Mouse (Mus musculus) embryonic facial prominence, embryonic 14.5 days (tissue): ENCODE measurements around the gene Fam107b. TPM values are rescaled to one million over a fixed set of nuclear protein-coding genes. Genes with fewer than 3 reads are reported as not detected.
A peak's percentile ranks its signal among the peaks of the same experiment; 100 is the strongest.

Experiments
- ATAC-seq: fragments of 200-750 bp; cut with Nextera tagmentation; 2 replicates; pipeline ENCODE4 v1.8.0; 2017; ENCODE audit warnings: low read depth, moderate number of reproducible peaks, moderate TSS enrichment
- DNase-seq: peaks from one replicate; pipeline ENCODE4 v3.0.0-alpha.2; 2015; ENCODE audit warnings: low spot score
- H3K27ac ChIP-seq: fragments of 300-500 bp; sonication (generic); replicated peaks from 2 replicates; pipeline ENCODE4 v1.5.1; 2014; ENCODE audit warnings: low read depth, mild to moderate bottlenecking, low read length, moderate library complexity
- H3K27me3 ChIP-seq: fragments of 300-500 bp; sonication (generic); replicated peaks from 2 replicates; pipeline ENCODE4 v1.6.1; 2014; ENCODE audit warnings: low read length; ENCODE audit not compliant: control insufficient read depth, insufficient read depth
- H3K36me3 ChIP-seq: fragments of 300-500 bp; sonication (generic); 2 replicates; pipeline ENCODE4 v1.6.1; 2014; ENCODE audit warnings: low read length, mixed read lengths; ENCODE audit not compliant: control insufficient read depth, insufficient read depth
- H3K4me1 ChIP-seq: fragments of 300-500 bp; sonication (generic); 2 replicates; pipeline ENCODE4 v1.6.1; 2014; ENCODE audit warnings: antibody characterized with exemption, low read length; ENCODE audit not compliant: control insufficient read depth, insufficient read depth
- H3K4me2 ChIP-seq: fragments of 300-500 bp; sonication (generic); 2 replicates; pipeline ENCODE4 v1.6.1; 2014; ENCODE audit warnings: low read depth, mild to moderate bottlenecking, low read length, moderate library complexity, mixed read lengths
- H3K4me3 ChIP-seq: fragments of 300-500 bp; sonication (generic); 2 replicates; pipeline ENCODE4 v1.5.1; 2014; ENCODE audit warnings: low read depth, mild to moderate bottlenecking, low read length
- H3K9ac ChIP-seq: fragments of 300-500 bp; sonication (generic); 2 replicates; pipeline ENCODE4 v1.6.1; 2014; ENCODE audit warnings: low read depth, mild to moderate bottlenecking, low read length, moderate library complexity, mixed read lengths
- H3K9me3 ChIP-seq: fragments of 300-500 bp; sonication (generic); 2 replicates; pipeline ENCODE4 v1.6.1; 2016; ENCODE audit warnings: low read length; ENCODE audit not compliant: control insufficient read depth
- WGBS: fragments of 180-500 bp; shearing (Covaris S2); extraction: QIAGEN DNeasy Blood & Tissue Kit; methylation state at CpG from one replicate; pipeline ENCODE4 v1.1.7; 2014; 5-methylcytosine and 5-hydroxymethylcytosine counted together
- polyA plus RNA-seq: library from polyadenylated mRNA; unstranded; fragments of >200 nt; fragmentation: Nextera tagmentation; extraction: Ambion mirVana; gene quantifications from 2 replicates; pipeline ENCODE4 v1.2.1, GENCODE M21; 2014

Fam107b gene
- polyA plus RNA-seq, 1 experiment from 2014 or later = 40.4 TPM

DNA sequence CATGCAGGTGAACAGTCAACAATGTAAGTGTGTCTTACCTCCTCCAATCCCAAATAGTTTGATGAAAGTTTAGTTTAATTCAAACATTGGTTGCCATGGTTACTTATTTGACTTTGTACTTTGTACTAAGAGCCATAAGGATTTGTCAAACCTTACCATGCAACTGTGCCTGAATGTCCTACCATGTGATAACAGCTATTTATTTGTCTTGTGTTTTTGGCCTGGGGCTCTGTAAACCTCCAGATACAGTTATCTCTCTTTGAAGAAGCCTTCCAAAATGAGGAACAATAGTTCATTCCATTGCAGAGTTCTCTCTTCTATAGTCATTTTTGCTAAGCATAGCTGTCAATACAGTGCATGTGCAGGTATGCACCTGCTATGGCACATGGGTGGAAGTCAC is 72.7 kb downstream of the Fam107b start:
- H3K27me3 ChIP-seq = no peaks in the 10 kb centered on the region
- no peaks in the 10 kb centered on the region for H3K36me3 ChIP-seq
- no peak for DNase-seq
- H3K4me1 ChIP-seq = no peaks in the 10 kb centered on the region
- H3K9me3 ChIP-seq = no peaks in the 10 kb centered on the region
- no peak overlapping the region for H3K9ac ChIP-seq
- ATAC-seq = no peak
- no peak overlapping the region for H3K27ac ChIP-seq
- no peak overlapping the region for H3K4me2 ChIP-seq
- no peak overlapping the region for H3K4me3 ChIP-seq

DNA sequence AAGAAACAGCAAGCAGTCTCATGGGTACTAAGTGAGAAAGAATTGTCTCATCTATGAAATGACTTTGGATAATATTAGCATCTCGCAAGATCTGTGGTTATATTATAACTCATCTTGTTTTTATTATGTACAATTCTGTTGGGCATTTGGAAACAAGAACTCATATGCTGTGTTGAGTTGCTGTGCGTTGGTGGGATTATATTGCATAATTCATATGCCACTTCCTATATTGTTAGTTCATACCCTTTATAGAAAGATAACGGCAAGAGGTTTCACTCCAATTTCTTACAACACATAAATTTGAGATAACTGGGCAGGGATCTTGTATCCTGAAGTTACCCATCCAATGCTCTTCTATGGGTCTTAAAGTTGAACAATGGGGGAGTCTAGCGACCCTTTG is 75.5 kb downstream of the Fam107b start:
- Histone ChIP-seq H3K4me1 (no peaks in the 10 kb centered on the region), H3K36me3 (no peaks in the 10 kb centered on the region), H3K9ac (no peak overlapping the region), H3K27me3 (no peaks in the 10 kb centered on the region), H3K4me3 (no peak overlapping the region), H3K4me2 (no peak overlapping the region), H3K27ac (no peak overlapping the region), H3K9me3 (no peaks in the 10 kb centered on the region)
- WGBS = 88% methylated on average over 4 of the region's 4 CpGs
- no peak for ATAC-seq
- no peak for DNase-seq

- Histone ChIP-seq H3K36me3 (no peaks in the 10 kb centered on the region), H3K4me3 (no peak overlapping the region), H3K4me2 (no peak overlapping the region), H3K9me3 (no peaks in the 10 kb centered on the region), H3K27me3 (no peaks in the 10 kb centered on the region), H3K9ac (no peak overlapping the region), H3K4me1 (no peaks in the 10 kb centered on the region), H3K27ac (no peak overlapping the region)
- DNase-seq (no peak), ATAC-seq (no peak)
- WGBS = 73% methylated on average over 5 of the region's 5 CpGs
Observed at GRCm38 (mm10) chr2:3649171-3649570, 78.9 kb downstream of the Fam107b start.

DNA sequence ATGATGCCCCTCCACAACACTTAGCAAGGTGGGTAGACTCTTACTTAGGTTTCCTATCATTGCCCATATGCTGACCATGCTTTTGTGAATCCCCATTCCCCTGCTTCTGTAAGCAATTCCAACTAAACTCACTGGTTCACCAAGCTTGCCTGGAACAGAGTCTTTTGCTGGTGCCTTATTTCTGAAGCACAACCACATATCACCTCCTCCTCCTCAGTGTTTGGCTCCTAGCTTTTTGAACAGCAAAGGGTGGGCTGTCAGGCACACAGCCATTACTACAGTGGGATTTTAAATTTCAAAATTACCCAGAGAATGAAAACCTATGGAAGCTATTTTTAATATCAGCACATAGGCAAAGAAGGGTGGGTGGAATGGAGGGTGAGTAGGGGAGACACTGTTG is 84.3 kb downstream of the Fam107b start:
- Histone ChIP-seq H3K4me1 (peaks cover 9% of the 10 kb centered on the region; the same call in 1 of the 2 replicates), H3K9ac (no peak overlapping the region), H3K4me3 (no peak overlapping the region), H3K27ac (no peak overlapping the region), H3K4me2 (no peak overlapping the region), H3K36me3 (no peaks in the 10 kb centered on the region), H3K9me3 (no peaks in the 10 kb centered on the region), H3K27me3 (no peaks in the 10 kb centered on the region)
- ATAC-seq = no peak
- no peak for DNase-seq

DNA sequence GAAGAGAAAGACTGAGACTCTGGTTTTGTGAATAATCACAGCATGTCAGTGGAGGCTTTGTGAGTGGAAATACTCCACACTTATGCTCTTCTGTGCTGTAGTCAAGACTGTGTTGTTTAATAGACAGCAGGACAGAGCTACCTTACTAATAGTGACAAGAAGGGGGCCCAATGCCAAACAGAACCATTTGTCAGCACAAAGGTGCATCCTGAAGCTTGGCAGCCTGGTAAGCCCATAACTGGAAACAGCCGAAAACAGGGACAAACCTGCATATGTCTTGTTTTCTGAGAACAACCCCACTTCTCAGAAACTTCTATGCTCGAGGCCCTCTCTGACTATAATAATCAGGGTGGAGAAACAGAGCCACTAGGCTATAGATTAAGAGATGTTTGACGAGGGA is 85.8 kb downstream of the Fam107b start:
- H3K27ac ChIP-seq = no peak overlapping the region
- H3K4me3 ChIP-seq = no peak overlapping the region
- WGBS = 78% methylated on average over 3 of the region's 3 CpGs
- H3K27me3 ChIP-seq = no peaks in the 10 kb centered on the region
- H3K4me2 ChIP-seq = no peak overlapping the region
- DNase-seq (no peak), ATAC-seq (no peak)
- H3K9ac ChIP-seq = no peak overlapping the region
- no peaks in the 10 kb centered on the region for H3K36me3 ChIP-seq
- no peaks in the 10 kb centered on the region for H3K9me3 ChIP-seq
- peaks cover 9% of the 10 kb centered on the region; the same call in 1 of the 2 replicates for H3K4me1 ChIP-seq

- no peaks in the 10 kb centered on the region for H3K9me3 ChIP-seq
- peaks cover 9% of the 10 kb centered on the region; the same call in 1 of the 2 replicates for H3K4me1 ChIP-seq
- no peak for DNase-seq
- H3K9ac ChIP-seq = no peak overlapping the region
- H3K36me3 ChIP-seq = no peaks in the 10 kb centered on the region
- no peak overlapping the region for H3K4me3 ChIP-seq
- WGBS = 82% methylated on average over 6 of the region's 6 CpGs
- H3K27me3 ChIP-seq = no peaks in the 10 kb centered on the region
- H3K4me2 ChIP-seq = no peak overlapping the region
- no peak for ATAC-seq
- no peak overlapping the region for H3K27ac ChIP-seq
Observed at GRCm38 (mm10) chr2:3656834-3657233, 86.5 kb downstream of the Fam107b start.

- Histone ChIP-seq H3K27me3 (no peaks in the 10 kb centered on the region), H3K4me1 (peaks cover 9% of the 10 kb centered on the region; the same call in 1 of the 2 replicates), H3K36me3 (no peaks in the 10 kb centered on the region), H3K4me2 (no peak overlapping the region), H3K9ac (no peak overlapping the region), H3K9me3 (no peaks in the 10 kb centered on the region), H3K27ac (no peak overlapping the region), H3K4me3 (no peak overlapping the region)
- WGBS = 78% methylated on average over 5 of the region's 5 CpGs
- DNase-seq (no peak), ATAC-seq (no peak)
Observed at GRCm38 (mm10) chr2:3657376-3657775, 87.1 kb downstream of the Fam107b start.

DNA sequence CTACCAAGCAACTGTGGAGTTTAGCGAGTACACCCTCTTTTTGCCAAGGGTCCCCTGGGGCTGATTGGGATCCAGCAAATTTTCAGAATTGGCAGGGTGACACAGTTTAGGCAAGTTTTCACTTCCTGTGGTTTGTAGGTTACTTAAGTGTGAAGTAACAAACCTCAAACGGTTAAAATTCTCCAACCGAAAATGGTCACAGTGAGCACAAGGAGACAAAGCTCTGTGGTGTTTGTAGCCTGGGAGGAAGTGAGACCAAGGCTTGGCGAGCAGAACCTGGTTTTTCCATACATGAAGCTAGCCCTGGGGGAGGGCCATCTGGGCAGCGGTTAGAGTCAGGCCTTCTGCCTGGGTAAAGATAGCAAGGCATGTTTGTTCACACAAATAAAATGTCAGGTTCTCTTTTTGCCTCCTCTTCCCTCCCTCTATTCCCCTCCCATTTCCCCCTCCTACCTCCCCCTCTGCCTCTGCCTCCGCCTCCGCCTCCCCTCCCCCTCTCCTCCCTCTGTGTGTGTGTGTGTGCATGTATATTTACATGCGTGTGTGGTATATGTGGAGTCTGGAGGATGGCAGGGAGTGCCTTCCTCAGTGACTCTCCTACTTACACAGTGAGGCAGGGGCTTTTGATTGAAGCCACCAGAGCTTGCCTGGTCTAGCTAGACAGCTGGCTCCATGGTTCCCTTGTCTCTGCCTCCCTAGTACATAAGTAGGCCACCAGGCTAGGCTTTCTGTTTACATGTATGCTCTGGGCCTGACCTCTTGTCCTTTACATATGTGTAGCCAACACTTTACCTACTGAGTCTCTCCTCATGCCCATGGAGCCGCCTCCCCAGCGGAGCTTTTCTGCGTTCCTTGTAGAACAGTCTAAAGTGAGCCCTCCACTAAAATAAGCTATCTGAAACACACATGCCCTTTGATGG is 87.8 kb downstream of the Fam107b start:
- Histone ChIP-seq H3K4me3 (no peak overlapping the region), H3K27me3 (no peaks in the 10 kb centered on the region), H3K27ac (no peak overlapping the region), H3K36me3 (no peaks in the 10 kb centered on the region), H3K9ac (no peak overlapping the region), H3K9me3 (no peaks in the 10 kb centered on the region), H3K4me2 (no peak overlapping the region), H3K4me1 (peaks cover 9% of the 10 kb centered on the region; the same call in 1 of the 2 replicates)
- ATAC-seq (peak; percentile 41; the same call in 1 of the 2 replicates), DNase-seq (peak; percentile 44)
- 61% methylated on average over 11 of the region's 11 CpGs for WGBS

GRCm38 (mm10) chr2:3658900-3659299 is 88.6 kb downstream of the Fam107b start:
- no peak overlapping the region for H3K9ac ChIP-seq
- no peaks in the 10 kb centered on the region for H3K9me3 ChIP-seq
- H3K4me2 ChIP-seq = no peak overlapping the region
- no peak overlapping the region for H3K27ac ChIP-seq
- WGBS = 37% methylated on average over 4 of the region's 4 CpGs
- ATAC-seq (peak; percentile 67), DNase-seq (peak; percentile 32)
- H3K36me3 ChIP-seq = no peaks in the 10 kb centered on the region
- no peaks in the 10 kb centered on the region for H3K27me3 ChIP-seq
- H3K4me1 ChIP-seq = peaks cover 9% of the 10 kb centered on the region; the same call in 1 of the 2 replicates
- H3K4me3 ChIP-seq = no peak overlapping the region
